Mouse (Mus musculus) midbrain, embryonic 13.5 days (tissue): Measurements from ENCODE around the gene Aldh1l1. TPM values are rescaled to one million over a fixed set of nuclear protein-coding genes. Genes with fewer than 3 reads are reported as not detected.

ENCODE experiments used
- ATAC-seq: fragments of 200-750 bp; cut with Nextera tagmentation; 2 replicates; pipeline ENCODE4 v1.8.0; 2017; ENCODE audit warnings: mild to moderate bottlenecking, moderate TSS enrichment, moderate library complexity
- H3K27ac ChIP-seq: fragments of 300-500 bp; sonication (generic); 2 replicates; pipeline ENCODE4 v1.5.1; 2015; ENCODE audit warnings: inconsistent platforms, mild to moderate bottlenecking, moderate library complexity
- H3K27me3 ChIP-seq: fragments of 300-500 bp; sonication (generic); 2 replicates; pipeline ENCODE4 v1.6.1; 2015; ENCODE audit warnings: mild to moderate bottlenecking, inconsistent platforms
- H3K36me3 ChIP-seq: fragments of 300-500 bp; sonication (generic); 2 replicates; pipeline ENCODE4 v1.6.1; 2015; ENCODE audit warnings: mild to moderate bottlenecking, inconsistent platforms
- H3K4me1 ChIP-seq: fragments of 300-500 bp; sonication (generic); replicated peaks from 2 replicates; pipeline ENCODE4 v1.6.1; 2015; ENCODE audit warnings: inconsistent platforms
- H3K4me2 ChIP-seq: fragments of 300-500 bp; sonication (generic); replicated peaks from 2 replicates; pipeline ENCODE4 v1.6.1; 2015; ENCODE audit warnings: moderate library complexity, mild to moderate bottlenecking, inconsistent platforms
- H3K4me3 ChIP-seq: fragments of 300-500 bp; sonication (generic); replicated peaks from 2 replicates; pipeline ENCODE4 v1.5.1; 2015; ENCODE audit warnings: mild to moderate bottlenecking, inconsistent platforms
- H3K9ac ChIP-seq: fragments of 300-500 bp; sonication (generic); replicated peaks from 2 replicates; pipeline ENCODE4 v1.6.1; 2015; ENCODE audit warnings: mild to moderate bottlenecking, inconsistent platforms
- H3K9me3 ChIP-seq: fragments of 300-500 bp; sonication (generic); 2 replicates; pipeline ENCODE4 v1.6.1; 2016; ENCODE audit warnings: mild to moderate bottlenecking, inconsistent platforms
- WGBS: fragments of 180-500 bp; shearing (Covaris S2); methylation state at CpG from one replicate; pipeline ENCODE4 v1.1.7; 2015; 5-methylcytosine and 5-hydroxymethylcytosine counted together
- polyA plus RNA-seq: library from polyadenylated mRNA; unstranded; fragments of >200 nt; fragmentation: Nextera tagmentation; extraction: Ambion mirVana; gene quantifications from 2 replicates; pipeline ENCODE4 v1.2.1, GENCODE M21; 2015

Gene Aldh1l1
- polyA plus RNA-seq, 1 experiment from 2014 or later, result 30.8 TPM

- ATAC-seq, result no peak
- no peak overlapping the region for H3K4me3 ChIP-seq
- no peaks in the 10 kb centered on the region for H3K36me3 ChIP-seq
- H3K4me2 ChIP-seq, result no peak overlapping the region
- no peak overlapping the region for H3K9ac ChIP-seq
- no peak overlapping the region for H3K27ac ChIP-seq
- 82% methylated on average over 6 of the region's 6 CpGs for WGBS
- peaks cover 18% of the 10 kb centered on the region for H3K4me1 ChIP-seq
- no peaks in the 10 kb centered on the region for H3K27me3 ChIP-seq
- no peaks in the 10 kb centered on the region for H3K9me3 ChIP-seq
These were observed 71.8 kb downstream of the Aldh1l1 start for GRCm38 (mm10) chr6:90557829-90558693.

- WGBS, result 90% methylated on average over 3 of the region's 3 CpGs
- H3K36me3 ChIP-seq, result no peaks in the 10 kb centered on the region
- H3K9me3 ChIP-seq, result no peaks in the 10 kb centered on the region
- no peaks in the 10 kb centered on the region; the same call in 1 of the 2 replicates for H3K27me3 ChIP-seq
- H3K4me3 ChIP-seq, result no peak overlapping the region
- no peak overlapping the region for H3K9ac ChIP-seq
- ATAC-seq, result no peak
- H3K4me1 ChIP-seq, result peaks cover 26% of the 10 kb centered on the region
- H3K27ac ChIP-seq, result peak overlapping the region; percentile 69
- no peak overlapping the region for H3K4me2 ChIP-seq
These were observed 74.3 kb downstream of the Aldh1l1 start for GRCm38 (mm10) chr6:90560390-90561058.

GRCm38 (mm10) chr6:90561234-90561781 is 75.1 kb downstream of the Aldh1l1 start:
- Histone ChIP-seq H3K4me2 (no peak overlapping the region), H3K9ac (no peak overlapping the region), H3K9me3 (no peaks in the 10 kb centered on the region), H3K27ac (peak overlapping the region; percentile 69), H3K4me1 (peaks cover 26% of the 10 kb centered on the region), H3K36me3 (no peaks in the 10 kb centered on the region), H3K27me3 (no peaks in the 10 kb centered on the region; the same call in 1 of the 2 replicates), H3K4me3 (no peak overlapping the region)
- 35% methylated on average over 2 of the region's 2 CpGs for WGBS
- ATAC-seq, result peak; percentile 85

GRCm38 (mm10) chr6:90564240-90564639 is 78.0 kb downstream of the Aldh1l1 start:
- 87% methylated on average over 9 of the region's 9 CpGs for WGBS
- H3K9me3 ChIP-seq, result no peaks in the 10 kb centered on the region
- H3K4me3 ChIP-seq, result no peak overlapping the region
- peaks cover 28% of the 10 kb centered on the region for H3K4me1 ChIP-seq
- no peak overlapping the region for H3K27ac ChIP-seq
- H3K36me3 ChIP-seq, result no peaks in the 10 kb centered on the region
- H3K9ac ChIP-seq, result no peak overlapping the region
- H3K4me2 ChIP-seq, result no peak overlapping the region
- ATAC-seq, result no peak
- H3K27me3 ChIP-seq, result no peaks in the 10 kb centered on the region; the same call in 1 of the 2 replicates

- Histone ChIP-seq H3K27me3 (no peaks in the 10 kb centered on the region; the same call in 1 of the 2 replicates), H3K4me1 (peaks cover 25% of the 10 kb centered on the region), H3K9ac (no peak overlapping the region), H3K9me3 (no peaks in the 10 kb centered on the region), H3K27ac (no peak overlapping the region), H3K4me3 (no peak overlapping the region), H3K36me3 (no peaks in the 10 kb centered on the region), H3K4me2 (no peak overlapping the region)
- ATAC-seq, result no peak
- 68% methylated on average over 13 of the region's 13 CpGs for WGBS
These were observed 79.4 kb downstream of the Aldh1l1 start for GRCm38 (mm10) chr6:90565357-90566215.

GRCm38 (mm10) chr6:90567486-90567885 is 81.3 kb downstream of the Aldh1l1 start:
- whole genome bisulfite sequencing, result 98% methylated on average over 3 of the region's 3 CpGs
- H3K27me3 ChIP-seq, result no peaks in the 10 kb centered on the region; the same call in 1 of the 2 replicates
- ATAC-seq, result no peak
- no peak overlapping the region for H3K4me3 ChIP-seq
- H3K36me3 ChIP-seq, result no peaks in the 10 kb centered on the region
- no peak overlapping the region for H3K27ac ChIP-seq
- no peak overlapping the region for H3K4me2 ChIP-seq
- H3K4me1 ChIP-seq, result peaks cover 10% of the 10 kb centered on the region
- H3K9ac ChIP-seq, result no peak overlapping the region
- no peaks in the 10 kb centered on the region for H3K9me3 ChIP-seq

GRCm38 (mm10) chr6:90567928-90568327 is 81.7 kb downstream of the Aldh1l1 start:
- H3K27ac ChIP-seq, result no peak overlapping the region
- H3K9me3 ChIP-seq, result no peaks in the 10 kb centered on the region
- ATAC-seq, result no peak
- H3K4me2 ChIP-seq, result no peak overlapping the region
- H3K4me1 ChIP-seq, result peaks cover 10% of the 10 kb centered on the region
- 82% methylated on average over 3 of the region's 3 CpGs for WGBS
- H3K9ac ChIP-seq, result no peak overlapping the region
- no peak overlapping the region for H3K4me3 ChIP-seq
- H3K27me3 ChIP-seq, result no peaks in the 10 kb centered on the region; the same call in 1 of the 2 replicates
- no peaks in the 10 kb centered on the region for H3K36me3 ChIP-seq

- 77% methylated on average over 4 of the region's 4 CpGs for WGBS
- H3K27ac ChIP-seq, result no peak overlapping the region
- H3K9me3 ChIP-seq, result no peaks in the 10 kb centered on the region
- H3K4me3 ChIP-seq, result no peak overlapping the region
- H3K4me2 ChIP-seq, result no peak overlapping the region
- H3K9ac ChIP-seq, result no peak overlapping the region
- H3K36me3 ChIP-seq, result no peaks in the 10 kb centered on the region
- H3K27me3 ChIP-seq, result no peaks in the 10 kb centered on the region; the same call in 1 of the 2 replicates
- H3K4me1 ChIP-seq, result peaks cover 10% of the 10 kb centered on the region
- no peak for ATAC-seq
These were observed 82.5 kb downstream of the Aldh1l1 start for GRCm38 (mm10) chr6:90568721-90569120.

- Histone ChIP-seq H3K4me1 (peaks cover 8% of the 10 kb centered on the region), H3K9ac (no peak overlapping the region), H3K27me3 (no peaks in the 10 kb centered on the region), H3K9me3 (no peaks in the 10 kb centered on the region), H3K4me2 (no peak overlapping the region), H3K27ac (no peak overlapping the region), H3K4me3 (no peak overlapping the region), H3K36me3 (no peaks in the 10 kb centered on the region)
- ATAC-seq, result no peak
- WGBS, result 83% methylated on average over 12 of the region's 12 CpGs
These were observed 83.6 kb downstream of the Aldh1l1 start for GRCm38 (mm10) chr6:90569736-90570383.

GRCm38 (mm10) chr6:90570392-90570791 is 84.2 kb downstream of the Aldh1l1 start:
- WGBS, result 83% methylated on average over 8 of the region's 8 CpGs
- H3K4me3 ChIP-seq, result no peak overlapping the region
- peaks cover 6% of the 10 kb centered on the region for H3K4me1 ChIP-seq
- H3K27me3 ChIP-seq, result no peaks in the 10 kb centered on the region
- H3K27ac ChIP-seq, result no peak overlapping the region
- H3K4me2 ChIP-seq, result no peak overlapping the region
- no peak for ATAC-seq
- no peak overlapping the region for H3K9ac ChIP-seq
- no peaks in the 10 kb centered on the region for H3K36me3 ChIP-seq
- no peaks in the 10 kb centered on the region for H3K9me3 ChIP-seq

- no peak overlapping the region for H3K4me2 ChIP-seq
- no peaks in the 10 kb centered on the region for H3K27me3 ChIP-seq
- WGBS, result 34% methylated on average over 3 of the region's 3 CpGs
- H3K4me3 ChIP-seq, result no peak overlapping the region
- no peak overlapping the region for H3K27ac ChIP-seq
- peaks cover 10% of the 10 kb centered on the region for H3K4me1 ChIP-seq
- no peaks in the 10 kb centered on the region for H3K9me3 ChIP-seq
- no peaks in the 10 kb centered on the region for H3K36me3 ChIP-seq
- ATAC-seq, result peak; percentile 74
- H3K9ac ChIP-seq, result no peak overlapping the region
These were observed 89.1 kb downstream of the Aldh1l1 start for GRCm38 (mm10) chr6:90575261-90575715.
